Mouse (Mus musculus) CH12.LX (cell line): ENCODE measurements around the gene Olfr23. TPM values are rescaled to one million over a fixed set of nuclear protein-coding genes. Genes with fewer than 3 reads are reported as not detected.
"Not testable (repeated sequence)": the region's sequence is repeated elsewhere in the genome, so short reads cannot be mapped to it uniquely, and the experiment has no call there.

ENCODE experiments used
- DNase-seq: peaks from one replicate; pipeline ENCODE4 v3.0.0-alpha.2; 2013; ENCODE audit errors: extremely low read depth
- H3K27ac ChIP-seq: 2 replicates; pipeline ENCODE4 v1.5.1; 2012; ENCODE audit warnings: low read depth, mild to moderate bottlenecking, control low read depth, moderate library complexity; ENCODE audit not compliant: insufficient read depth
- H3K27me3 ChIP-seq: replicated peaks from 2 replicates; pipeline ENCODE3; 2012; ENCODE audit warnings: inconsistent platforms
- H3K36me3 ChIP-seq, 2 experiments: replicated peaks in 1 of 2; 2 replicates each; pipeline versions ENCODE3 to v1.6.1; 2012; ENCODE audit warnings: inconsistent platforms in 1 of 2, low read length in 1 of 2, mild to moderate bottlenecking in 1 of 2, mixed read lengths in 1 of 2, moderate library complexity in 1 of 2; ENCODE audit not compliant: control insufficient read depth in 1 of 2, insufficient read depth in 1 of 2
- H3K4me1 ChIP-seq, 2 experiments: 2 replicates each; pipeline ENCODE4 v1.6.1; 2012; ENCODE audit warnings: inconsistent platforms in 1 of 2, moderate library complexity in 1 of 2; ENCODE audit not compliant: insufficient read depth in 2 of 2, control insufficient read depth in 1 of 2
- H3K4me2 ChIP-seq: 2 replicates; pipeline ENCODE4 v1.6.1; 2012; ENCODE audit warnings: low read depth, mild to moderate bottlenecking, control low read depth; ENCODE audit not compliant: poor library complexity, insufficient read depth, severe bottlenecking
- H3K4me3 ChIP-seq, 3 experiments: fragments of 150-350 bp in 1 of 3; sonication (generic) in 1 of 3; replicated peaks in 1 of 3; 2 replicates each; pipeline versions ENCODE3 to v1.5.1; 2011 to 2012; ENCODE audit warnings: low read depth in 2 of 3, low read length in 2 of 3, mild to moderate bottlenecking in 2 of 3, moderate library complexity in 2 of 3, control low read depth in 1 of 3, improper control_type of control experiment in 1 of 3, inconsistent platforms in 1 of 3, mixed read lengths in 1 of 3; ENCODE audit not compliant: poor library complexity in 1 of 3
- H3K79me2 ChIP-seq: replicated peaks from 2 replicates; pipeline ENCODE4 v1.6.1; 2012; ENCODE audit warnings: mild to moderate bottlenecking, moderate library complexity; ENCODE audit not compliant: control insufficient read depth, poor library complexity, insufficient read depth, severe bottlenecking; ENCODE audit errors: extremely low read depth
- H3K9ac ChIP-seq: 2 replicates; pipeline ENCODE4 v1.6.1; 2012; ENCODE audit warnings: low read depth, mild to moderate bottlenecking, control low read depth, moderate library complexity; ENCODE audit not compliant: insufficient read depth
- H3K9me3 ChIP-seq: replicated peaks from 2 replicates; pipeline ENCODE3; 2012; ENCODE audit warnings: low read length, inconsistent platforms, mixed read lengths
- CHD1 ChIP-seq: IDR thresholded peaks from 2 replicates; pipeline ENCODE4 v1.6.1; 2012; ENCODE audit warnings: low read depth, low read length, improper control_type of control experiment, inconsistent platforms
- ETS1 ChIP-seq: conservative IDR thresholded peaks from 2 replicates; pipeline ENCODE4 v1.6.1; 2012; ENCODE audit warnings: low read depth, mild to moderate bottlenecking, inconsistent platforms, low read length, improper control_type of control experiment, moderate library complexity
- JUND ChIP-seq: conservative IDR thresholded peaks from 2 replicates; pipeline ENCODE4 v1.6.1; 2011; ENCODE audit warnings: low read depth, low read length, improper control_type of control experiment
- MAFK ChIP-seq: IDR thresholded peaks from 2 replicates; pipeline ENCODE4 v1.6.1; 2011; ENCODE audit warnings: low read length, improper control_type of control experiment; ENCODE audit not compliant: insufficient replicate concordance
- MXI1 ChIP-seq: IDR thresholded peaks from 2 replicates; pipeline ENCODE4 v1.6.1; 2011; ENCODE audit warnings: mild to moderate bottlenecking, low read depth, low read length, improper control_type of control experiment
- NELFE ChIP-seq: IDR thresholded peaks from 2 replicates; pipeline ENCODE4 v1.6.1; 2011; ENCODE audit warnings: low read depth, low read length, improper control_type of control experiment
- RCOR1 ChIP-seq: conservative IDR thresholded peaks from 2 replicates; pipeline ENCODE4 v1.6.1; 2012; ENCODE audit warnings: low read depth, mild to moderate bottlenecking, inconsistent platforms, low read length, improper control_type of control experiment
- SIN3A ChIP-seq: IDR thresholded peaks from 2 replicates; pipeline ENCODE4 v1.6.1; 2012; ENCODE audit warnings: low read length, improper control_type of control experiment, inconsistent platforms
- SMC3 ChIP-seq: IDR thresholded peaks from 2 replicates; pipeline ENCODE4 v1.6.1; 2011; ENCODE audit warnings: low read depth, low read length, improper control_type of control experiment
- TBP ChIP-seq: conservative IDR thresholded peaks from 2 replicates; pipeline ENCODE4 v1.6.1; 2011; ENCODE audit warnings: low read depth, low read length, improper control_type of control experiment
- UBTF ChIP-seq: IDR thresholded peaks from 2 replicates; pipeline ENCODE4 v1.6.1; 2012; ENCODE audit warnings: low read depth, mild to moderate bottlenecking, inconsistent platforms, low read length, improper control_type of control experiment, moderate library complexity
- ZMIZ1 ChIP-seq: IDR thresholded peaks from 2 replicates; pipeline ENCODE4 v1.6.1; 2012; ENCODE audit warnings: low read depth, mild to moderate bottlenecking, inconsistent platforms, low read length, improper control_type of control experiment
- dilution Hi-C: fragments of 300-500 bp; cut with MboI; formaldehyde crosslinking; loops from 2 replicates; pipeline ENCODE4 v1.14.3; 2020; ENCODE audit warnings: low sequenced_read_pairs; ENCODE audit not compliant: extremely low pct_unique_long_range_greater_than_20kb, extremely low pct_ligation_motif_present
- in situ Hi-C: fragments of 300-500 bp; cut with MboI; formaldehyde crosslinking; loops from 3 replicates; pipeline ENCODE4 v1.14.3; 2019; ENCODE audit warnings: low sequenced_read_pairs, low pct_ligation_motif_present, low pct_unique_long_range_greater_than_20kb, mixed read lengths
- polyA plus RNA-seq: library from polyadenylated mRNA; unstranded; fragments of >175 nt; gene quantifications from 2 replicates; pipeline ENCODE4 v1.2.1, GENCODE M21; 2012; ENCODE audit warnings: low read depth; ENCODE audit not compliant: insufficient read length
- total RNA-seq, 2 experiments: library from RNA; depleted of rRNA; stranded (reverse); fragments of 300-350 nt in 1 of 2; fragments of >200 nt in 1 of 2; gene quantifications; 2 replicates each; pipeline ENCODE4 v1.2.3; 2012 to 2014

Gene Olfr23
- total RNA-seq (2012; rRNA removed) (not detected in 2 replicates), total RNA-seq (2014; rRNA removed) (not detected in 2 replicates), polyA plus RNA-seq (not detected in 2 replicates)

GRCm38 (mm10) chr11:73936377-73936776, at the start of gene Olfr23:
Gene Olfr23 (plus strand): TSS chr11:73936677.
- no peak within 1 kb of the TSS for H3K27ac ChIP-seq
- DNase-seq = no peak
- H3K9me3 ChIP-seq = no peaks in the 10 kb centered on the region
- no peaks in the 10 kb centered on the region for H3K36me3 ChIP-seq
- no peak within 1 kb of the TSS for H3K4me3 ChIP-seq
- H3K4me1 ChIP-seq = no peaks in the 10 kb centered on the region
- H3K9ac ChIP-seq = no peak within 1 kb of the TSS
- TF ChIP-seq SIN3A = no peak
- no peak for TF ChIP-seq CHD1
- no peak for TF ChIP-seq NELFE
- TF ChIP-seq RCOR1 = no peak
- TF ChIP-seq, all 38 proteins: peak for 0
- in situ Hi-C loops = no loop called here
- dilution Hi-C loops = no loop called here
- Histone ChIP-seq H3K79me2 (no peaks in the 10 kb centered on the region), H3K27me3 (peaks cover 52% of the 10 kb centered on the region), H3K4me2 (no peak within 1 kb of the TSS)

- Histone ChIP-seq H3K9ac (no peak within 1 kb of the TSS), H3K36me3 (no peaks in the 10 kb centered on the region), H3K4me2 (no peak within 1 kb of the TSS), H3K4me1 (no peaks in the 10 kb centered on the region), H3K4me3 (no peak within 1 kb of the TSS), H3K27me3 (peaks cover 59% of the 10 kb centered on the region), H3K27ac (no peak within 1 kb of the TSS), H3K9me3 (no peaks in the 10 kb centered on the region), H3K79me2 (no peaks in the 10 kb centered on the region)
- dilution Hi-C loops (no loop called here), in situ Hi-C loops (no loop called here)
- no peak for DNase-seq
- TF ChIP-seq SMC3 (no peak), JUND (no peak)
Measured at GRCm38 (mm10) chr11:73890671-73891070, 45.8 kb upstream of the Olfr23 start, which contains the start of gene Olfr394. Gene Olfr394 (minus strand): TSS chr11:73890771.

- DNase-seq, H3K4me2 ChIP-seq, in situ Hi-C loops, H3K79me2 ChIP-seq, H3K9ac ChIP-seq, H3K4me3 ChIP-seq, H3K36me3 ChIP-seq, H3K27ac ChIP-seq, dilution Hi-C loops, H3K4me1 ChIP-seq, H3K9me3 ChIP-seq: not testable (repeated sequence)
- peaks cover 43% of the 10 kb centered on the region for H3K27me3 ChIP-seq
Measured at GRCm38 (mm10) chr11:73909199-73909598, 27.3 kb upstream of the Olfr23 start, which contains the start of gene Olfr395. Gene Olfr395 (minus strand): TSS chr11:73909299.

GRCm38 (mm10) chr11:73960517-73960916, 24.0 kb downstream of the Olfr23 start, which contains the start of gene Olfr397:
Gene Olfr397 (plus strand): TSS chr11:73960817.
- no peak within 1 kb of the TSS for H3K4me2 ChIP-seq
- H3K27ac ChIP-seq = no peak within 1 kb of the TSS
- no peaks in the 10 kb centered on the region for H3K4me1 ChIP-seq
- dilution Hi-C loops (no loop called here), in situ Hi-C loops (no loop called here)
- H3K36me3 ChIP-seq = no peaks in the 10 kb centered on the region
- H3K4me3 ChIP-seq = no peak within 1 kb of the TSS
- no peak for DNase-seq
- peaks cover 71% of the 10 kb centered on the region for H3K27me3 ChIP-seq
- H3K79me2 ChIP-seq = no peaks in the 10 kb centered on the region
- TF ChIP-seq ETS1 = no peak
- no peak for TF ChIP-seq TBP
- no peak for TF ChIP-seq ZMIZ1
- no peak for TF ChIP-seq MXI1
- TF ChIP-seq UBTF = no peak
- no peak for TF ChIP-seq MAFK
- TF ChIP-seq CHD1 = no peak
- H3K9ac ChIP-seq = no peak within 1 kb of the TSS
- H3K9me3 ChIP-seq = no peaks in the 10 kb centered on the region
